Mouse (Mus musculus) thymus, postnatal 4 days (tissue): Measurements from ENCODE around the gene Zfp865.

ENCODE experiments used
- DNase-seq: peaks from one replicate; pipeline ENCODE4 v3.0.0; 2021

Gene Zfp865

GRCm38 (mm10) chr7:5083325-5084105, 63.3 kb downstream of the Zfp865 start:
- DNase-seq: no peak

GRCm38 (mm10) chr7:5085512-5085911, 65.3 kb downstream of the Zfp865 start:
- DNase-seq: no peak
